Mouse (Mus musculus) heart, embryonic 16.5 days (tissue): ENCODE results near the gene Anks1. TPM values are rescaled to one million over a fixed set of nuclear protein-coding genes. Genes with fewer than 3 reads are reported as not detected.
"Not testable (repeated sequence)": the region's sequence is repeated elsewhere in the genome, so short reads cannot be mapped to it uniquely, and the experiment has no call there.

Experiments
- ATAC-seq: fragments of 200-750 bp; cut with Nextera tagmentation; replicated peaks from 2 replicates; pipeline ENCODE4 v1.8.0; 2017; ENCODE audit warnings: moderate number of reproducible peaks; ENCODE audit not compliant: insufficient read depth, low FRiP score; ENCODE audit errors: extremely low read depth
- H3K27ac ChIP-seq: fragments of 300-500 bp; sonication (generic); 2 replicates; pipeline ENCODE4 v1.5.1; 2014; ENCODE audit warnings: mild to moderate bottlenecking, low read length, control low read depth, moderate library complexity
- H3K27me3 ChIP-seq: fragments of 300-500 bp; sonication (generic); 2 replicates; pipeline ENCODE4 v1.6.1; 2014; ENCODE audit warnings: low read length, mixed read lengths; ENCODE audit not compliant: control insufficient read depth, insufficient read depth
- H3K36me3 ChIP-seq: fragments of 300-500 bp; sonication (generic); 2 replicates; pipeline ENCODE4 v1.6.1; 2014; ENCODE audit not compliant: control insufficient read depth, insufficient read depth
- H3K4me1 ChIP-seq: fragments of 300-500 bp; sonication (generic); 2 replicates; pipeline ENCODE4 v1.6.1; 2014; ENCODE audit warnings: low read length, mixed read lengths; ENCODE audit not compliant: control insufficient read depth, insufficient read depth
- H3K4me2 ChIP-seq: fragments of 300-500 bp; sonication (generic); 2 replicates; pipeline ENCODE4 v1.6.1; 2014; ENCODE audit warnings: low read depth, mild to moderate bottlenecking, control low read depth, low read length
- H3K4me3 ChIP-seq: fragments of 300-500 bp; sonication (generic); 2 replicates; pipeline ENCODE4 v1.5.1; 2014; ENCODE audit warnings: mild to moderate bottlenecking, control low read depth, low read length
- H3K9ac ChIP-seq: fragments of 300-500 bp; sonication (generic); 2 replicates; pipeline ENCODE4 v1.6.1; 2014; ENCODE audit warnings: low read length, control low read depth
- H3K9me3 ChIP-seq: fragments of 300-500 bp; sonication (generic); replicated peaks from 2 replicates; pipeline ENCODE4 v1.6.1; 2016; ENCODE audit warnings: low read length; ENCODE audit not compliant: control insufficient read depth
- WGBS: fragments of 180-500 bp; shearing (Covaris S2); extraction: QIAGEN DNeasy Blood & Tissue Kit; methylation state at CpG from one replicate; pipeline ENCODE4 v1.1.7; 2014; 5-methylcytosine and 5-hydroxymethylcytosine counted together
- polyA plus RNA-seq: library from polyadenylated mRNA; unstranded; fragments of >200 nt; fragmentation: Nextera tagmentation; extraction: Ambion mirVana; gene quantifications from 2 replicates; pipeline ENCODE4 v1.2.1, GENCODE M21; 2015

The Anks1 gene
- polyA plus RNA-seq, 1 experiment from 2014 or later: 11.4 TPM

DNA sequence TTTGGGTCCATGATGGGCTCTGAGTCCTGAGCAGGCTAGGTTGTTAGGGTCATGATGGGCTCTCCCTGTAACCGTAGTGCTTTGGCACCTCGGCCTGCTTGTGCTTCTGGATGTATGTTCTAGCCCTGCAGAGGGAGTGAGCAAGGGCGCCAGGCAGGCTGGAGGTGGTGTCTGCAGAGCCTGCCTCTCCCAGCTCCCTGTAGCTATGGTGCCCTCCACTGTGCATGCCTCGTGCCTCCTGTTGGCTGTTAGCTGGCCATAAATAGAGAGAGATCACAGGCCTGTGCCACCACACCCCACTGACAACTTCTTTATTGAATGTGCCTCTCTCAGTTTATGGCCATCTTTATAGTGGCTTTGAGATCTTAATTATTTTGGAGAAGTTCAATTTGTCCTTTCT is 87.2 kb downstream of the Anks1 start:
- Histone ChIP-seq H3K4me3 (no peak overlapping the region), H3K9me3 (no peaks in the 10 kb centered on the region), H3K27ac (no peak overlapping the region), H3K4me2 (no peak overlapping the region), H3K9ac (no peak overlapping the region), H3K4me1 (0 out of 2 replicates have a peak, but pooled peaks cover 7% of the 10 kb centered on the region), H3K27me3 (no peaks in the 10 kb centered on the region), H3K36me3 (peaks cover 8% of the 10 kb centered on the region)
- 79% methylated on average over 4 of the region's 4 CpGs for WGBS
- no peak for ATAC-seq

DNA sequence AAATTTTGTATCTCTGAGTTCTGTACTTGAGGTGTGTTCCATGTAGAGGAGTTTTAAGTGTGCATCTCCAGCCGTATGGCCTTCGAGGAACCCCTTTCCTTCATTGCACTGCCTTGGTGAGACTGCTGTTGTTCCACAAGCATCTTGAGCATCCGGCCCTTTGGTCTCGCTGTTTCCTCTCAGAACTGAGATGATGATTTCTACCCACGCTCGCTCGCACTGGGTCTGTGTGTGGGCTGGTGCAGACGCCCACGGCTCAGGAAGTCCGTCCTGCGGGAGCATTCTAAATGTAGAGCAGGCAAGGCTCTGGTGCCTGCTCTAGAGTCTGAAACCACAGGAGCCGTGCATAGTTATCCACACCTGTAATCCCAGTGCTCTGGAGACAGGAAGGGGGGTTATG is 88.1 kb downstream of the Anks1 start:
- 55% methylated on average over 12 of the region's 12 CpGs for WGBS
- Histone ChIP-seq H3K36me3 (peaks cover 8% of the 10 kb centered on the region), H3K4me1 (0 out of 2 replicates have a peak, but pooled peaks cover 7% of the 10 kb centered on the region), H3K4me2 (no peak overlapping the region), H3K9me3 (no peaks in the 10 kb centered on the region), H3K27me3 (no peaks in the 10 kb centered on the region), H3K4me3 (no peak overlapping the region), H3K9ac (no peak overlapping the region), H3K27ac (no peak overlapping the region)
- ATAC-seq: no peak

DNA sequence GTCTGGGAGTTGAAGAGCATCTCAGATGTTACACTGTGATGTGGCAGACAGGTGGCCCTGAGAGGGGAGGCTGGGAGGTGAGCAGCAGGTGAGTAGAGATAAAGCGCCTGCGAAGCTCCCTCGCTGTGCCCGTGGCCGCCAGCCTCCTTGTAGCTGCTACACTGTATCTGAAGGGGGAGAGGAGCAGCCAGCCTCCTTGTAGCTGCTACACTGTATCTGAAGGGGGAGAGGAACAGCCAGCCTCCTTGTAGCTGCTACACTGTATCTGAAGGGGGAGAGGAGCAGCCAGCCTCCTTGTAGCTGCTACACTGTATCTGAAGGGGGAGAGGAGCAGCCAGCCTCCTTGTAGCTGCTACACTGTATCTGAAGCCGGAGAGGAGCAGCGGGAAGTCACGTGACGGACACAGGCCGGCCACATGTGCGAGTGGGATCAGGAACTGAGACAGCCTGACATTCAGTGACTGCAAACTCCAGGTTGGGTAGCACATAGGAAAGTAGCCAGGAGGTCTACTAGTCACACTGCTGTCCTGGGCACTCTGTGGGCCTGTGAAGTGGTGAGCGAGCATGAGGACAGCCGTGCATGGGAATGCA is 90.7 kb downstream of the Anks1 start:
- not testable (repeated sequence) for H3K27me3 ChIP-seq, H3K9ac ChIP-seq, H3K4me2 ChIP-seq, ATAC-seq, H3K36me3 ChIP-seq, H3K27ac ChIP-seq, H3K4me3 ChIP-seq, H3K4me1 ChIP-seq, H3K9me3 ChIP-seq
- 68% methylated on average over 13 of the region's 13 CpGs for whole genome bisulfite sequencing

DNA sequence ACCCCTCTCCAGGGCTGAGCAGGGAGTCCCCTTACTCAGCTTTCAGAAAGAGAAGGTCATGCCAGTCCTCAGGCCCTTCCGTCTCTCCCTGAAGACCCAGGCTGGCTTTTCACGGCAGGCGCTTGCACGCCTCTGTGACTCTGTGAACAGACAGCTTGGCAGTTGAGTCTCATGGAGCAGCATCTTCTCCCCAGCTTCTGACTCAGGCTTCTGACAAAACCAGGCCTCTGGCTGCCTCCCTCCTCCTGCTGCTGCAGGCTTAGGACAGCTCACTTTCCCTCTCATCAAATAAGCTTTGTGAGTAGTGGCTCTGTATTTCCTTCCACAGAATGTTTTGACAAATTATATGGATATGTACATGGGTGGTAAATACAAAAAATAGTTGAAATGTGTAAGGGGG is 91.3 kb downstream of the Anks1 start:
- no peak overlapping the region; the same call in 1 of the 2 replicates for H3K27ac ChIP-seq
- no peaks in the 10 kb centered on the region for H3K9me3 ChIP-seq
- peaks cover 8% of the 10 kb centered on the region; the same call in 1 of the 2 replicates for H3K36me3 ChIP-seq
- H3K4me3 ChIP-seq: no peak overlapping the region
- no peak overlapping the region for H3K9ac ChIP-seq
- WGBS: 70% methylated on average over 4 of the region's 4 CpGs
- H3K27me3 ChIP-seq: no peaks in the 10 kb centered on the region
- no peak overlapping the region for H3K4me2 ChIP-seq
- H3K4me1 ChIP-seq: no peaks in the 10 kb centered on the region
- no peak for ATAC-seq

DNA sequence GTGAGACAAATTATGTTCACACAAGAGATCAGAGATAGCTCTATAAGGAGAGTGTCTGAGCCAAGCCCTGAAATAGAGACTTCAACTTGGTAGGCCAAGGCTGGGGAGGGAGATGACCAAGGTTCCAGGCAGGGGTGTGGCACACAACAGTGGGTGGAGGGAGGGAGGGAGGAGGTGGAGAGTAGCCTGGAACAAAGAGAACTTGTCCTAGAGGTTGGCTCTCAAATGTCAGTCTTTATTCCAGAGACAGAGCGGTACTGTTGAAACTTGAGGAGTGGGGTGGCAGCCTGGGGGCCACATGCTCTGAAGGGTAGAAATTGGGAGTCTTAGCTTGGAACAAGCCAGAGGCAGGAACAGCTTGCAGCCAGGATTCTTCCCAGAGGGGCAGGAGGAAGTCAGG is 91.7 kb downstream of the Anks1 start:
- no peak for ATAC-seq
- Histone ChIP-seq H3K4me2 (no peak overlapping the region), H3K36me3 (peaks cover 4% of the 10 kb centered on the region; the same call in 1 of the 2 replicates), H3K4me3 (no peak overlapping the region), H3K9me3 (no peaks in the 10 kb centered on the region), H3K27me3 (no peaks in the 10 kb centered on the region), H3K27ac (no peak overlapping the region), H3K9ac (no peak overlapping the region), H3K4me1 (peaks cover under 1% of the 10 kb centered on the region; the same call in 1 of the 2 replicates)
- 81% methylated on average over 1 of the region's 1 CpGs for WGBS

DNA sequence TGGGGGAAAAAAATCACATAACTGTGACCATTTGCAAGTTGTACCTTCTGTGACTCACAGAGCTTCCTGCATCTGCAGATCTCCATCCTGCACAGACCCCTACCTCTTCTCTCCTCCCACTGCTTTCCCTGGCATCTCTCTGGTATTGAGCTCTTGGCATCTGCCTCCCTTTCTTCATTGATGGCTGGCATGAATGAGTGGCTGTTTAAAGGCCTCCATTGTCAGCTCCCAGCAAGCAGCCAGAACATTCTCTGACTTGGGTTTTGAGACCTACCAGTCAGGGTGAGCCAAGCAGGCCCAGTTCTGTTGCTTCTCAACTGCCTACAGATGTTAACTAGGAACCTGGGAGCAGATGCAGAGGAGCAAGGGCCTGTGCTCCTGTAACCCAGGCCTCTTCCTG is 96.3 kb downstream of the Anks1 start:
- Histone ChIP-seq H3K9ac (no peak overlapping the region), H3K9me3 (no peaks in the 10 kb centered on the region), H3K4me1 (peaks cover 27% of the 10 kb centered on the region), H3K27ac (no peak overlapping the region), H3K4me2 (no peak overlapping the region), H3K4me3 (no peak overlapping the region), H3K27me3 (no peaks in the 10 kb centered on the region), H3K36me3 (no peaks in the 10 kb centered on the region)
- ATAC-seq: no peak

DNA sequence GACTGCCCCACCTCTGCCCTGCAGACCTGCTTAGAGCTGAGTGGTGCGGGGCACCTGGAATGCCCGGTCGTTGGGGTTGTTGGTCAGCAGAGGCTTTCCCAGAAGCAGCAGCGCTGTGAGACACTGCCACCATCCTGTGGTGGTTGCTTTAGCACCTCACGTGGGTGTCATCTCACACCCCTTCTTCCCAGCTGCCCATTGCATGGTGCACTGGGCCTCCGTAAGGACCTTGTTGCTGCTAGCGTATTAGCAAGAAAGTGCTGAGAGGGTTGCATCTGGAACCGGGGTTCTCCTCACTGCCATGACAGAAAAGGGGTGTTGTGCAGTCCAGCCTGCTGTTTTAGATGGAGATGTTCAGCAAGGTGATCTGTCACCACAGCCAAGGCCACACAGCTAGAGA is 97.1 kb downstream of the Anks1 start:
- Histone ChIP-seq H3K9ac (peak overlapping the region; percentile 70; the same call in 1 of the 2 replicates), H3K36me3 (no peaks in the 10 kb centered on the region), H3K4me3 (no peak overlapping the region), H3K4me2 (no peak overlapping the region), H3K9me3 (no peaks in the 10 kb centered on the region), H3K27me3 (no peaks in the 10 kb centered on the region), H3K4me1 (peaks cover 34% of the 10 kb centered on the region), H3K27ac (peak overlapping the region; percentile 93)
- no peak for ATAC-seq
- 77% methylated on average over 8 of the region's 8 CpGs for WGBS

DNA sequence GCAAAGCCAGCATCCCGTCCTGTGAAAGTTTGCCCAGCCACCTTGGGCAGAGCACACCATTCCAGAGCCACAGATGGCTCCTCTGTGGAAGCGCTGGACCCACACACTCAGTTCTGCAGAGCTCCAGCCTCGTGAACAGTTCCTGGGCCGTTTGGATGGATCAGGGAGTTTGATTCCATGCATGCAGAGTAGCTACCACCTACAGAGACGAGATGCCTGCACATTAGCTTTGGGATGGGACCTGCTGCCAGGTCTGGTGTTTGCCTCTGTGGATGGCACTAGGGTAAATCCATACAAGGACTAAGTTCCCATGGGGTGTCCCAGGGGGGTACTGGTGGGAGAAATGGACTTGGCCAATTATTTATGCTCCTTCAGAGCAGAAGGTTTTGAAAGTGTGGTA is 97.5 kb downstream of the Anks1 start:
- no peaks in the 10 kb centered on the region for H3K27me3 ChIP-seq
- H3K27ac ChIP-seq: peak overlapping the region; percentile 93
- H3K4me1 ChIP-seq: peaks cover 35% of the 10 kb centered on the region
- peak overlapping the region; percentile 70 for H3K9ac ChIP-seq
- no peaks in the 10 kb centered on the region for H3K9me3 ChIP-seq
- no peak for ATAC-seq
- no peaks in the 10 kb centered on the region for H3K36me3 ChIP-seq
- WGBS: 57% methylated on average over 5 of the region's 5 CpGs
- H3K4me3 ChIP-seq: no peak overlapping the region
- peak overlapping the region; percentile 65 for H3K4me2 ChIP-seq

DNA sequence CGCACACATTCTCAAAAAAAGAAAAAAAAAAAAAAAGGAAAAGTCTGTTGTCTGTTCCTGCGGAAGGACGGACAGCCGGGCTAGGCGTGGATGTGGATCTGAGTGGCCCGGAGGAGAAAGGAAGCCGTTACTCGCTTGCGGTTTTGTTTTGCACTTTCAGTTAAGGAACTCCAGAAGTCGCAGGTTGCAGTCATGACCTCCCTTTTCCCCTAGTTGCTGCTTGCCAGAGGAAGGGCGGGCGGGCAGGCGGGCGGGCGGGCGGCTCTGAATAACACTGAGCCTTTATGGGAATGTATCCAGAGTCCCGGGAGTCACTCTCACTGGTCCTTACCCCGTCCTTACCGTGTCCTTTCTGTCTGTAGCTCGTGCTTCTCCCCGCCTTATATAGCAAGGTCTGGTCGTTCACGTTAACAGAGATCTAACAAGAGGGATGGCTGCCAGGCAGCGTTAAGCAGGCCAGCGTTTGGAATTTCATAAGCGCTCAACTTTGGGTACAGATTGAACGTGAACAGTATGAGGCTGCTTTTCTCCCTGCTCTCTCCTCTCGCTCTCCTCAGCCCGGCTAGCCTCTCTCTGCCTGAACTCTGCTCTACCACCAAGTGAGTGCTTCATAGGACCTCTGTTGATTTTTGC is 98.2 kb downstream of the Anks1 start:
- ATAC-seq: peak; percentile 76
- Histone ChIP-seq H3K9ac (peak overlapping the region; percentile 70), H3K4me2 (peak overlapping the region; percentile 65), H3K4me1 (peaks cover 42% of the 10 kb centered on the region), H3K27ac (peak overlapping the region; percentile 93), H3K27me3 (no peaks in the 10 kb centered on the region), H3K36me3 (0 out of 2 replicates have a peak, but pooled peaks cover 4% of the 10 kb centered on the region), H3K9me3 (no peaks in the 10 kb centered on the region), H3K4me3 (peak overlapping the region; percentile 49)
- 12% methylated on average over 29 of the region's 29 CpGs for WGBS
